Mouse (Mus musculus) liver, embryonic 16.5 days (tissue): ENCODE measurements around the gene Slc6a6. TPM values are rescaled to one million over a fixed set of nuclear protein-coding genes. Genes with fewer than 3 reads are reported as not detected.
A peak's percentile ranks its signal among the peaks of the same experiment; 100 is the strongest.

Experiments
- ATAC-seq: fragments of 200-750 bp; cut with Nextera tagmentation; 2 replicates; pipeline ENCODE4 v1.8.0; 2017; ENCODE audit warnings: low read depth, mild to moderate bottlenecking, moderate number of reproducible peaks, moderate library complexity
- H3K27ac ChIP-seq: fragments of 300-500 bp; sonication (generic); 2 replicates; pipeline ENCODE4 v1.5.1; 2014; ENCODE audit warnings: mild to moderate bottlenecking, low read length
- H3K27me3 ChIP-seq: fragments of 300-500 bp; sonication (generic); 2 replicates; pipeline ENCODE4 v1.6.1; 2014; ENCODE audit warnings: low read depth, low read length, mixed read lengths; ENCODE audit not compliant: control insufficient read depth, insufficient read depth
- H3K36me3 ChIP-seq: fragments of 300-500 bp; sonication (generic); 2 replicates; pipeline ENCODE4 v1.6.1; 2014; ENCODE audit warnings: mild to moderate bottlenecking; ENCODE audit not compliant: control insufficient read depth, insufficient read depth
- H3K4me1 ChIP-seq: fragments of 300-500 bp; sonication (generic); 2 replicates; pipeline ENCODE4 v1.6.1; 2014; ENCODE audit warnings: low read depth, low read length, mixed read lengths; ENCODE audit not compliant: control insufficient read depth
- H3K4me2 ChIP-seq: fragments of 300-500 bp; sonication (generic); 2 replicates; pipeline ENCODE4 v1.6.1; 2014; ENCODE audit warnings: low read depth, low read length, mixed read lengths
- H3K4me3 ChIP-seq: fragments of 300-500 bp; sonication (generic); 2 replicates; pipeline ENCODE4 v1.5.1; 2014; ENCODE audit warnings: low read depth, mild to moderate bottlenecking, low read length
- H3K9ac ChIP-seq: fragments of 300-500 bp; sonication (generic); 2 replicates; pipeline ENCODE4 v1.6.1; 2014; ENCODE audit warnings: low read depth, low read length
- H3K9me3 ChIP-seq: fragments of 300-500 bp; sonication (generic); replicated peaks from 2 replicates; pipeline ENCODE4 v1.6.1; 2016; ENCODE audit warnings: low read length; ENCODE audit not compliant: control insufficient read depth
- WGBS: fragments of 180-500 bp; shearing (Covaris S2); extraction: QIAGEN DNeasy Blood & Tissue Kit; methylation state at CpG from one replicate; pipeline ENCODE4 v1.1.7; 2014; ENCODE audit not compliant: insufficient replicate concordance; 5-methylcytosine and 5-hydroxymethylcytosine counted together
- polyA plus RNA-seq: library from polyadenylated mRNA; unstranded; fragments of >200 nt; fragmentation: Nextera tagmentation; extraction: Ambion mirVana; gene quantifications from 2 replicates; pipeline ENCODE4 v1.2.1, GENCODE M21; 2015

Slc6a6 gene
- polyA plus RNA-seq, 1 experiment from 2014 or later, result 20.5 TPM

DNA sequence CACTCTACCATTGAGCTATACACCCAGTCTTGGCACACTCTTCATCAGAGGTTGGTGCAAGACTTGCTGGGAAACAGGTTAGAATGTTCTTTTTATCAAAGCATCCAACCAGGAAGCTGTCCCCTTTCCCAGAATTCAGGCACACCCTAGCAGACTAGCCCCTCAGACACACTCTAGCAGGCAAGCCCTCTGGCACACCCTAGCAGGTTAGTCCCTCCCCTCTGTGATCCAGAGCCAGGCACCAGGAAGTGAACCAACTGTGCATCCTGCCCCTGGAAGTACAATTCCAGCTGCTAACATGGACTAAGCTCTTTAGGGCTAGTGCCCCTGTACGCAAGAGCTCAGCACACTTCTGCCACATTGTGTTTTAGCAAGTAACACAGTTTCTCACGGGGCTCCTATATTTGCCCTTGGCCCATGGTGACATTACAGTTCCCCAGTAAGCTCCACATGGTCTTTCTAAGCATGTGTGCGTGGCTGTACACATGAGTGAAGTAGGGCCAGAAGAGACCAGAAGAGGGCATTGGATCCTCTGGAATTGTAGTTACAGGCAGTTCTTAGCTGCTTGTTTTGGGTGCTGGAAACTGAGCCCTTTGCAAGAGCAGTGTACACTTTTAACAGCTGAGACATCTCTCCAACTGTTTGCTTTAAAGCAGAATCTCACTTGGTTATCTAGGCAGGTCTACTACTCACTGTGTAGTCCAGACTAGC lies 17.7 kb upstream of the Slc6a6 start:
- H3K9ac ChIP-seq, result no peak overlapping the region
- no peak for ATAC-seq
- no peaks in the 10 kb centered on the region for H3K4me1 ChIP-seq
- no peak overlapping the region for H3K4me3 ChIP-seq
- no peak overlapping the region for H3K4me2 ChIP-seq
- no peak overlapping the region for H3K27ac ChIP-seq
- no peaks in the 10 kb centered on the region for H3K36me3 ChIP-seq
- H3K27me3 ChIP-seq, result no peaks in the 10 kb centered on the region
- 69% methylated on average over 3 of the region's 3 CpGs for WGBS
- H3K9me3 ChIP-seq, result no peaks in the 10 kb centered on the region

DNA sequence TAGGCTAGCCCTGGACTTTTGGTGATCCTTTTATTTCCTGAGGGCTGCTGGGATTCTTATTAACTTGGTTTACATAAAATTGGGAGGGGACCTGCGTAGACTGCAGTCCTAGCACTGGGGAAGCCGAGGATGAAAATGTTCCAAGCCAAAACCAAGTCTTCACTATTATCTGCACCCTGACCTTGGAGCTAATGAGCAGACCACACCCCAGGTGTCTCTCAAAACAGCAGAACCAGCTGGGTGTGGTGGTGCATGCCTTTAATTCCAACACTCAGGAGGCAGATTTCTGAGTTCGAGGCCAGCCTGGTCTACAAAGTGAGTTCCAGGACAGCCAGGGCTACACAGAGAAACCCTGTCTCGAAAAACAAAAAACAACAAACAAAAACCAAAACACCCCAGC lies 16.7 kb upstream of the Slc6a6 start:
- no peaks in the 10 kb centered on the region for H3K27me3 ChIP-seq
- H3K9ac ChIP-seq, result no peak overlapping the region
- H3K4me3 ChIP-seq, result no peak overlapping the region
- no peak overlapping the region for H3K4me2 ChIP-seq
- H3K27ac ChIP-seq, result no peak overlapping the region
- H3K4me1 ChIP-seq, result no peaks in the 10 kb centered on the region
- WGBS, result 61% methylated on average over 4 of the region's 4 CpGs
- ATAC-seq, result no peak
- no peaks in the 10 kb centered on the region for H3K36me3 ChIP-seq
- H3K9me3 ChIP-seq, result no peaks in the 10 kb centered on the region

DNA sequence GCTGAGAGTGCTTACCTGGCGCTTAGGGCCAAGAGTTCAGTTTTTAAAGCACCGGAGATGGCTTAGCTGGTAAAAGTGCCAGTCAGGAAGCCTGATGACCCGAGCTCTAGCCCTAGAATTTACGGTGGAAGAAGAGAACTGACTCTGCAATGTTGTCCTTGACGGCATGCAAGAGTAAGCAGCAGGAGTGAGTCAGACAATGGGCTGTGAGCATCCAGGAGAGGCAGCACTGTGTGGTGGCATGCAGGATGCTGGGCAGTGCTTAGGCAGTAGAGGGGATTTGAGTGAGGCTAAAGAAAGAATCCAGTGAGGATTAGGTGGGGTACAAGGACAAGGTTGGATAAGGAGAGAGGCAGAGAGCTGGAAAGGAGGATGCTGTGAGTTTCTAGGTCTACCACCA lies 15.6 kb upstream of the Slc6a6 start:
- no peaks in the 10 kb centered on the region for H3K9me3 ChIP-seq
- 44% methylated on average over 5 of the region's 5 CpGs for WGBS
- no peaks in the 10 kb centered on the region for H3K27me3 ChIP-seq
- no peak overlapping the region for H3K4me3 ChIP-seq
- no peak overlapping the region for H3K27ac ChIP-seq
- H3K36me3 ChIP-seq, result no peaks in the 10 kb centered on the region
- H3K4me1 ChIP-seq, result no peaks in the 10 kb centered on the region
- H3K4me2 ChIP-seq, result no peak overlapping the region
- no peak for ATAC-seq
- H3K9ac ChIP-seq, result no peak overlapping the region

DNA sequence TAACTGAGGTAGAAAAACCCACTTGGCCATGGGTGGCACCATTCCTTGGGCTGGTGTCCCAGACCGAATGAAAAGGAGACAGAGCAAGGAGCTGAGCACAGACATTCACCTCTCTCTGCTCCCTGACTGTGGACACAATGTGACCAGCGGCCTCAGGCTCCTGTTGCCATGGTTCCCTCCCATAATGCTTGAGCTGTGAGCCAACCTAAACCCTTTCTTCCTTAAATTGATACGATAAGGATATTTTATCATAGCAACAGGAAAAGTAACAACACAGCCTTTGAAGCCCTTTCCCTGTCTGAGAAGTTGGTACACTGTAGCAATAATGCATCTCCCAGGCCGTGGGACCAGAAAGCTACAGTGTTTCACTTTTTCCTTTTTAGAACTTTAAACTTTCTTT lies 14.6 kb upstream of the Slc6a6 start:
- no peaks in the 10 kb centered on the region for H3K9me3 ChIP-seq
- H3K9ac ChIP-seq, result no peak overlapping the region
- ATAC-seq, result no peak
- no peak overlapping the region for H3K4me3 ChIP-seq
- H3K4me2 ChIP-seq, result no peak overlapping the region
- no peaks in the 10 kb centered on the region for H3K27me3 ChIP-seq
- H3K4me1 ChIP-seq, result no peaks in the 10 kb centered on the region
- WGBS, result 55% methylated on average over 4 of the region's 4 CpGs
- no peak overlapping the region for H3K27ac ChIP-seq
- no peaks in the 10 kb centered on the region for H3K36me3 ChIP-seq

DNA sequence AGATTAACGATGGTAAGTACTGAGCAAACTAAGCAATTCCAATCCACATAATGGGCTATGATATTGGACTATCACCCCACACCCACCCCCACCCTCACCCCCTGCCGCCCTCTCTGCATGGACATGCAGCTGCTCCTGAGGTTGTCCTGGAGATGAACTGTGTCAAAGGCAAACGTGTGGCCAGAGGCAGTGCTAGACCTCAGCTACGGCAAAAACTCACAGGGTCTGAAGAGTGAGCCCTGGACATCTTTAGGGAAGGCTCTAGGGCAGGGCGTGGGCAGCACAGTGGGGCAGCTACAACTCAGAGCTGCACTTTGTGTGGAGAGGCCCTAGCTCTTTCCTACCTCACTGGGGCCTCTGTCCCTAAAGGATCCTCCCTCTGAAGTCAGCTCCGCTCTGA lies 13.6 kb upstream of the Slc6a6 start:
- 62% methylated on average over 6 of the region's 6 CpGs for WGBS
- Histone ChIP-seq H3K4me3 (no peak overlapping the region), H3K9me3 (no peaks in the 10 kb centered on the region), H3K27ac (no peak overlapping the region), H3K4me1 (no peaks in the 10 kb centered on the region), H3K4me2 (no peak overlapping the region), H3K9ac (no peak overlapping the region), H3K36me3 (no peaks in the 10 kb centered on the region), H3K27me3 (no peaks in the 10 kb centered on the region)
- ATAC-seq, result no peak

DNA sequence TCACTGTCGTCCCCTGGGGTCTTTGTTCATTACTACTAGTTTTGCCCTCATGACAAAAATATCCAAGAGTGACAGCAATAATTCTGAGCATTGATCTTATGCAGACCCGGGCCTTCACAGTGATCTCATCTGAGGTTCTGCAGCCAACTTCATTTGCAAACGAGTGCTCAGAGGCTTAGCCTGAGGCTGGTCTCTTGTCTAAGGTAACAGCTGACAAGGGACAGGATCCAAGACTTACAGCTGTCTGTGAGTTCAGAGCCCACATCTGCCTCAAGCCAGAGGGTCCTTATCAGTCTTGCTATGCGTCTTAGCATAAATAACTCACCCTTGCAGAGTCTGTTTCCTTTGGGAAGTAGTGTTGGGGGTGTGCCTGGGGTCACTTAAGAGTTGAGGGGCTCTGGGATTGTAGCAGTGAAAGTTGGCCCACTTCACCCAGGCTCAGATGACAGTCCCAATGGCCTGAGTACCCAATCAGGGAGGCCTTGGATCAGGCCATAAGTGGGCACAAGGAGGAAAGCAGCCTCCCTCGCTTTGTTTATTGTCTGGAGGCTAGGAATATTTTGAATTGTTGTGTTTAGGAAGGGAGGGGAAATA lies 9.0 kb upstream of the Slc6a6 start:
- Histone ChIP-seq H3K4me1 (peaks cover 14% of the 10 kb centered on the region), H3K9me3 (no peaks in the 10 kb centered on the region), H3K9ac (no peak overlapping the region), H3K4me2 (no peak overlapping the region), H3K36me3 (no peaks in the 10 kb centered on the region), H3K27me3 (no peaks in the 10 kb centered on the region), H3K4me3 (no peak overlapping the region), H3K27ac (no peak overlapping the region)
- ATAC-seq, result no peak
- 39% methylated on average over 5 of the region's 5 CpGs for WGBS

DNA sequence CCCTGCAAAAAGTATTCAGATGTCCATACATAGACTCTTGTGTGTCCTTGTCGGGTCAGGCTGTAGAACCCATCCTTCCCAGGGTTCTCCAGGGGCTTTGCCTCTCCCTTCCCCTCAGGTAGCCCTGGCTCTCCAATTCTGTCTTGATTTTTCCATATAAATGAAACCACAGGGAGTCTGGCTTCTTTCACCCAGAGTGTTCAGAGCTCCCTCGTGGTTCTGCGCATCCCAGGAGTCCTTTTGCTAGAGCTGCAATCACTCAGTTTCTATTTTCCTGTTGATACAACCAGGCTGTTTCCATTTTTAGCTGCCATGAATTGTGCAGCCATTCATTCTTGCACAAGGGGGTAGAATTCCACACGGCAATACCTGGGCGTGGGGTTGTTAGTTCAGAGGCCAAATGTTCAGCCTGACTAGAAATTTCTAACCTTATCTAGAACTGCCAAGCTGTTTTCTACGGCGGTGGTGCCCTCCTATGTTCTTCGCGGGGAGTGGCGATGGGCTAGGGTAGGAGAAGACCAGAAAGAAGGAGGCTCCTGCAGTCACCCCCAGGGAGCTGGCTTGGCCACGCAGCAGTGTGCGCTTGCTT lies 5.3 kb upstream of the Slc6a6 start:
- no peaks in the 10 kb centered on the region for H3K9me3 ChIP-seq
- peak overlapping the region; percentile 58 for H3K27ac ChIP-seq
- H3K27me3 ChIP-seq, result no peaks in the 10 kb centered on the region
- H3K4me3 ChIP-seq, result peak overlapping the region; percentile 30; the same call in 1 of the 2 replicates
- H3K4me1 ChIP-seq, result peaks cover 23% of the 10 kb centered on the region
- peak overlapping the region; percentile 50 for H3K4me2 ChIP-seq
- H3K9ac ChIP-seq, result peak overlapping the region; percentile 23
- ATAC-seq, result peak; percentile 58
- no peaks in the 10 kb centered on the region for H3K36me3 ChIP-seq
- WGBS, result 14% methylated on average over 12 of the region's 12 CpGs

DNA sequence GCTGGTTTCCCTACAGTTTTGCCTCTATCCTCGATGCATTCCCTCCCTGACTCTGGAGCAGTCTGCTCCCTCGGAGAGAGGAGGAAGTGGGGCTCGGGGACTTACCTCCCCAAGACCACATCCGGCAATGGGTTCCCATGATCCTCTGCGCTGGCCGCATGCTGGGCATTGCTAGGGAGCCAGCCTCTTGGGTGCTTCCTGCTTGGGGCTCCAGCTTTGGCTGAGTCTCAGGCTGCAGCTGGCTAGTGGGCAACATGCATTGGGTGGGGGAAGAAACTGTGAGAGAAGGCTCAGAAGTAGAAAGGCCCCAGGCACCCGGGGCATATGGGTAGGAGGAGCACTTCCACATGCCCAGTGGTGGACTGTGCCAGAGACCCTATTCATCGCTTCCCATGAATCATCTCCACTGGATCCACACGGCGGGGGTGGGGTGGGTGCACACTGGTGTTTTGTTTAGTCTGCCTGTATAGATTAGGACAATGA lies 4.7 kb upstream of the Slc6a6 start:
- peak overlapping the region; percentile 58 for H3K27ac ChIP-seq
- peaks cover 24% of the 10 kb centered on the region for H3K4me1 ChIP-seq
- H3K36me3 ChIP-seq, result no peaks in the 10 kb centered on the region
- 0 out of 2 replicates have a peak, but pooled peaks have one; percentile 5 for ATAC-seq
- peak overlapping the region; percentile 23 for H3K9ac ChIP-seq
- 25% methylated on average over 10 of the region's 10 CpGs for WGBS
- no peaks in the 10 kb centered on the region for H3K27me3 ChIP-seq
- peak overlapping the region; percentile 50 for H3K4me2 ChIP-seq
- no peaks in the 10 kb centered on the region for H3K9me3 ChIP-seq
- peak overlapping the region; percentile 30; the same call in 1 of the 2 replicates for H3K4me3 ChIP-seq

DNA sequence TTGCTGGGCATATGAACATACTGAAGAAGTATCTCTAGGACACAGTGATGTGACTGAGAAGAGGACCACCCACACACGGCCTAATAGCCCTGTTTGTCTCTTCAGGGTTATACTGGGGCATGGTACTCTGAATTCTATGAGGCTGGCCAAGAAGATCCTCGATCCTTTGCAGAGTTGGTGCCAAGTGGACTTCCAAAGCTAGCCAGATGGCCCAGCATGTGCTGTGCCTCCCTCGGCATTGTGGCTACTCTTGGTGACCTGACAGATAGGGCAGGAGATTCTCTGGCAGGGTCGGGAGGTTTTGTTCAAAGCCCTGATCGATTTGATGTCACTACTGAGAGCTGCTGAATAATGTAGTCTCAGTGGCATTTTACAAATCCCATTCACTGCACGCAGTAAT lies 4.1 kb upstream of the Slc6a6 start:
- Histone ChIP-seq H3K4me2 (peak overlapping the region; percentile 50; the same call in 1 of the 2 replicates), H3K9ac (no peak overlapping the region), H3K36me3 (no peaks in the 10 kb centered on the region), H3K4me3 (no peak overlapping the region), H3K27me3 (no peaks in the 10 kb centered on the region), H3K4me1 (peaks cover 25% of the 10 kb centered on the region), H3K27ac (no peak overlapping the region), H3K9me3 (no peaks in the 10 kb centered on the region)
- ATAC-seq, result no peak
- WGBS, result 59% methylated on average over 6 of the region's 6 CpGs
